Mouse (Mus musculus) neural tube, embryonic 13.5 days (tissue): ENCODE data around the gene Cyb561. TPM values are rescaled to one million over a fixed set of nuclear protein-coding genes. Genes with fewer than 3 reads are reported as not detected.
A peak's percentile ranks its signal among the peaks of the same experiment; 100 is the strongest.

ENCODE experiments used
- ATAC-seq: fragments of 200-750 bp; cut with Nextera tagmentation; 2 replicates; pipeline ENCODE4 v1.8.0; 2017; ENCODE audit warnings: low read depth, mild to moderate bottlenecking, moderate TSS enrichment, moderate library complexity
- H3K27ac ChIP-seq: fragments of 300-500 bp; sonication (generic); replicated peaks from 2 replicates; pipeline ENCODE4 v1.5.1; 2015; ENCODE audit warnings: moderate library complexity, mild to moderate bottlenecking, inconsistent platforms
- H3K27me3 ChIP-seq: fragments of 300-500 bp; sonication (generic); 2 replicates; pipeline ENCODE4 v1.6.1; 2015; ENCODE audit warnings: mild to moderate bottlenecking, inconsistent platforms
- H3K36me3 ChIP-seq: fragments of 300-500 bp; sonication (generic); 2 replicates; pipeline ENCODE4 v1.6.1; 2015; ENCODE audit warnings: mild to moderate bottlenecking, inconsistent platforms
- H3K4me1 ChIP-seq: fragments of 300-500 bp; sonication (generic); replicated peaks from 2 replicates; pipeline ENCODE4 v1.6.1; 2015; ENCODE audit warnings: inconsistent platforms
- H3K4me2 ChIP-seq: fragments of 300-500 bp; sonication (generic); 2 replicates; pipeline ENCODE4 v1.6.1; 2015; ENCODE audit warnings: inconsistent platforms, mild to moderate bottlenecking, moderate library complexity
- H3K4me3 ChIP-seq: fragments of 300-500 bp; sonication (generic); 2 replicates; pipeline ENCODE4 v1.5.1; 2015; ENCODE audit warnings: mild to moderate bottlenecking, inconsistent platforms
- H3K9ac ChIP-seq: fragments of 300-500 bp; sonication (generic); 2 replicates; pipeline ENCODE4 v1.6.1; 2015; ENCODE audit warnings: moderate library complexity, mild to moderate bottlenecking, inconsistent platforms
- H3K9me3 ChIP-seq: fragments of 300-500 bp; sonication (generic); 2 replicates; pipeline ENCODE4 v1.6.1; 2016; ENCODE audit warnings: inconsistent platforms
- WGBS: fragments of 180-500 bp; shearing (Covaris S2); methylation state at CpG from one replicate; pipeline ENCODE4 v1.1.7; 2015; 5-methylcytosine and 5-hydroxymethylcytosine counted together
- polyA plus RNA-seq: library from polyadenylated mRNA; unstranded; fragments of >200 nt; fragmentation: Nextera tagmentation; extraction: Ambion mirVana; gene quantifications from 2 replicates; pipeline ENCODE4 v1.2.1, GENCODE M21; 2015

Gene Cyb561
- polyA plus RNA-seq, 1 experiment from 2014 or later, result 29.8 TPM

- Histone ChIP-seq H3K9ac (no peak overlapping the region), H3K9me3 (no peaks in the 10 kb centered on the region), H3K27me3 (0 out of 2 replicates have a peak, but pooled peaks cover 4% of the 10 kb centered on the region), H3K36me3 (no peaks in the 10 kb centered on the region), H3K4me1 (no peaks in the 10 kb centered on the region; the same call in 1 of the 2 replicates), H3K27ac (no peak overlapping the region), H3K4me2 (no peak overlapping the region), H3K4me3 (no peak overlapping the region)
- 39% methylated on average over 6 of the region's 6 CpGs for WGBS
- no peak for ATAC-seq
Observed at GRCm38 (mm10) chr11:105934816-105935215, 18.3 kb downstream of the Cyb561 start.

- H3K9me3 ChIP-seq, result no peaks in the 10 kb centered on the region
- peaks cover 1% of the 10 kb centered on the region; the same call in 1 of the 2 replicates for H3K36me3 ChIP-seq
- no peak overlapping the region for H3K4me3 ChIP-seq
- no peak overlapping the region for H3K9ac ChIP-seq
- 77% methylated on average over 5 of the region's 5 CpGs for WGBS
- H3K4me1 ChIP-seq, result no peaks in the 10 kb centered on the region; the same call in 1 of the 2 replicates
- H3K4me2 ChIP-seq, result no peak overlapping the region
- ATAC-seq, result no peak
- H3K27ac ChIP-seq, result no peak overlapping the region
- no peaks in the 10 kb centered on the region for H3K27me3 ChIP-seq
Observed at GRCm38 (mm10) chr11:105934303-105934711, 18.8 kb downstream of the Cyb561 start.

GRCm38 (mm10) chr11:105933746-105934145, 19.4 kb downstream of the Cyb561 start:
- Histone ChIP-seq H3K27ac (no peak overlapping the region), H3K4me1 (no peaks in the 10 kb centered on the region; the same call in 1 of the 2 replicates), H3K4me3 (no peak overlapping the region), H3K9me3 (no peaks in the 10 kb centered on the region), H3K36me3 (peaks cover 4% of the 10 kb centered on the region; the same call in 1 of the 2 replicates), H3K27me3 (no peaks in the 10 kb centered on the region), H3K9ac (no peak overlapping the region), H3K4me2 (no peak overlapping the region)
- 89% methylated on average over 8 of the region's 8 CpGs for WGBS
- no peak for ATAC-seq

- Histone ChIP-seq H3K27ac (no peak overlapping the region), H3K9ac (no peak overlapping the region), H3K27me3 (no peaks in the 10 kb centered on the region), H3K4me3 (no peak overlapping the region), H3K4me2 (no peak overlapping the region), H3K4me1 (peaks cover 10% of the 10 kb centered on the region; the same call in 1 of the 2 replicates), H3K36me3 (peaks cover 4% of the 10 kb centered on the region; the same call in 1 of the 2 replicates), H3K9me3 (no peaks in the 10 kb centered on the region)
- 94% methylated on average over 3 of the region's 3 CpGs for WGBS
- no peak for ATAC-seq
Observed at GRCm38 (mm10) chr11:105931380-105931779, 21.8 kb downstream of the Cyb561 start.

- no peak overlapping the region for H3K9ac ChIP-seq
- H3K4me1 ChIP-seq, result peaks cover 10% of the 10 kb centered on the region; the same call in 1 of the 2 replicates
- no peak overlapping the region for H3K4me2 ChIP-seq
- 80% methylated on average over 5 of the region's 5 CpGs for WGBS
- H3K9me3 ChIP-seq, result no peaks in the 10 kb centered on the region
- ATAC-seq, result no peak
- no peaks in the 10 kb centered on the region for H3K27me3 ChIP-seq
- H3K27ac ChIP-seq, result no peak overlapping the region
- H3K4me3 ChIP-seq, result no peak overlapping the region
- peaks cover 22% of the 10 kb centered on the region for H3K36me3 ChIP-seq
Observed at GRCm38 (mm10) chr11:105928171-105928570, 25.0 kb downstream of the Cyb561 start.

GRCm38 (mm10) chr11:105927065-105928030, 25.8 kb downstream of the Cyb561 start:
- Histone ChIP-seq H3K27me3 (no peaks in the 10 kb centered on the region), H3K9ac (0 out of 2 replicates have a peak overlapping the region, but pooled peaks have one; percentile 5), H3K4me2 (no peak overlapping the region), H3K9me3 (no peaks in the 10 kb centered on the region), H3K36me3 (peaks cover 30% of the 10 kb centered on the region), H3K4me3 (no peak overlapping the region), H3K27ac (no peak overlapping the region; the same call in 1 of the 2 replicates), H3K4me1 (peaks cover 10% of the 10 kb centered on the region; the same call in 1 of the 2 replicates)
- ATAC-seq, result peak; percentile 76
- WGBS, result 57% methylated on average over 14 of the region's 14 CpGs

- H3K36me3 ChIP-seq, result peaks cover 65% of the 10 kb centered on the region
- ATAC-seq, result no peak
- WGBS, result 84% methylated on average over 20 of the region's 20 CpGs
Observed at GRCm38 (mm10) chr11:105922769-105923663, 30.1 kb downstream of the Cyb561 start.

GRCm38 (mm10) chr11:105921275-105921674, 31.9 kb downstream of the Cyb561 start:
- WGBS, result 95% methylated on average over 5 of the region's 5 CpGs
- no peaks in the 10 kb centered on the region for H3K4me1 ChIP-seq
- H3K4me3 ChIP-seq, result no peak overlapping the region
- H3K36me3 ChIP-seq, result peaks cover 83% of the 10 kb centered on the region
- no peak for ATAC-seq
- H3K4me2 ChIP-seq, result no peak overlapping the region
- no peaks in the 10 kb centered on the region for H3K9me3 ChIP-seq
- no peak overlapping the region for H3K27ac ChIP-seq
- H3K27me3 ChIP-seq, result no peaks in the 10 kb centered on the region
- H3K9ac ChIP-seq, result no peak overlapping the region

More at GRCm38 (mm10) chr11:105922769-105923663, 30.1 kb downstream of the Cyb561 start:
- H3K9ac ChIP-seq, result no peak overlapping the region
- peaks cover 9% of the 10 kb centered on the region; the same call in 1 of the 2 replicates for H3K4me1 ChIP-seq
- H3K4me3 ChIP-seq, result no peak overlapping the region
- H3K9me3 ChIP-seq, result no peaks in the 10 kb centered on the region
- H3K4me2 ChIP-seq, result no peak overlapping the region
- H3K27ac ChIP-seq, result no peak overlapping the region
- H3K27me3 ChIP-seq, result no peaks in the 10 kb centered on the region

GRCm38 (mm10) chr11:105920836-105921235, 32.3 kb downstream of the Cyb561 start:
- no peak overlapping the region for H3K4me3 ChIP-seq
- H3K27me3 ChIP-seq, result no peaks in the 10 kb centered on the region
- H3K9ac ChIP-seq, result no peak overlapping the region
- no peak for ATAC-seq
- H3K36me3 ChIP-seq, result peaks cover 86% of the 10 kb centered on the region
- no peak overlapping the region for H3K27ac ChIP-seq
- H3K4me1 ChIP-seq, result no peaks in the 10 kb centered on the region
- H3K9me3 ChIP-seq, result no peaks in the 10 kb centered on the region
- H3K4me2 ChIP-seq, result no peak overlapping the region
- 93% methylated on average over 2 of the region's 2 CpGs for WGBS

- no peak overlapping the region for H3K4me2 ChIP-seq
- peaks cover 86% of the 10 kb centered on the region for H3K36me3 ChIP-seq
- no peak for ATAC-seq
- no peak overlapping the region for H3K27ac ChIP-seq
- no peak overlapping the region for H3K9ac ChIP-seq
- WGBS, result 86% methylated on average over 3 of the region's 3 CpGs
- no peaks in the 10 kb centered on the region for H3K4me1 ChIP-seq
- no peak overlapping the region for H3K4me3 ChIP-seq
- H3K27me3 ChIP-seq, result no peaks in the 10 kb centered on the region
- no peaks in the 10 kb centered on the region for H3K9me3 ChIP-seq
Observed at GRCm38 (mm10) chr11:105920098-105920785, 32.9 kb downstream of the Cyb561 start.

GRCm38 (mm10) chr11:105913580-105913979, 39.6 kb downstream of the Cyb561 start:
- Histone ChIP-seq H3K4me2 (no peak overlapping the region), H3K27me3 (no peaks in the 10 kb centered on the region), H3K9ac (no peak overlapping the region), H3K4me3 (no peak overlapping the region), H3K27ac (no peak overlapping the region), H3K9me3 (no peaks in the 10 kb centered on the region), H3K36me3 (peaks cover 71% of the 10 kb centered on the region), H3K4me1 (no peaks in the 10 kb centered on the region)
- 65% methylated on average over 5 of the region's 5 CpGs for WGBS
- ATAC-seq, result no peak
